Mouse (Mus musculus): ENCODE measurements around the gene Lmx1a. TPM values are rescaled to one million over a fixed set of nuclear protein-coding genes. Genes with fewer than 3 reads are reported as not detected.

Gene Lmx1a
- under 1 TPM; 0.18 to 0.22 TPM for total RNA-seq (2021)

- DNase-seq, result no peak
These were observed at the start of gene Lmx1a for GRCm38 (mm10) chr1:167689232-167689261. TSS of gene Lmx1a (plus strand) at chr1:167689237.

DNA sequence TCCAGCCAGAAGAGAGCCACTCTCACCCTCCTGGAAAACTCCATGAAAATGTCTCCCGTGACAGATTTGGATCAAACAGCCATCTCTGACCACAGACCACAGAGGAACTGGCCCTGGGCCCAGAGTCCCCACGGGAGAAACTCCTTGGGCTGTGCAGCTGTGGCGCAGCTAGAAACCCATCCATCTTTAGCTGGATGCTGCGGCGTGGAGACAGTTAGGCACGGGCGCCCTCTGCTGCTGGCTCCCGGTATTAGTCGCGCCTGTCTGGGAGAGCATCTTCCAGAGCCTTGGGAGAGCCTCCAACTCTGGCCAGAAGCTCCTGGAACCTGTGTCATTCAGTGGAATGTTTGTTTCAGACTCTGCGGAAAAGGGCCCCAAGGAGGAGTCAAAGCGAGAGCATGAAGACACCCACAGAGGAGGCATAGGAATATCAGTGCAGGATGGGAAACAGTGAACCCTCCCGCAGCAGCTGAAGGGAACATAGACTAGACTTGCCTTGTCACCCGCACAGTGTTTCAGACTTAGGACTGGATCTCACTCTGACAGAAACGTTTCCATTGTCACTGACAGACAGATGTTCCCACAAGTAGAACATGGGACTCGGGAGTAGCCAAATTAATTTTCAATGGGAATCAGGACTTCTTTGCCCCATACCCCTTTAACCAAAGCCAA is 44.0 kb upstream of the Lmx1a start:
- DNase-seq, result peak; percentile 83 to 85

GRCm38 (mm10) chr1:167648670-167649069 is 40.4 kb upstream of the Lmx1a start:
- DNase-seq, result no peak

GRCm38 (mm10) chr1:167649122-167649633 is 39.9 kb upstream of the Lmx1a start:
- no peak for DNase-seq

- no peak for DNase-seq
These were observed 36.7 kb upstream of the Lmx1a start for GRCm38 (mm10) chr1:167652336-167652735.

GRCm38 (mm10) chr1:167659065-167659464 is 30.0 kb upstream of the Lmx1a start:
- DNase-seq, result no peak

GRCm38 (mm10) chr1:167660521-167661101 is 28.4 kb upstream of the Lmx1a start:
- peak; percentile 27 to 35 for DNase-seq

DNA sequence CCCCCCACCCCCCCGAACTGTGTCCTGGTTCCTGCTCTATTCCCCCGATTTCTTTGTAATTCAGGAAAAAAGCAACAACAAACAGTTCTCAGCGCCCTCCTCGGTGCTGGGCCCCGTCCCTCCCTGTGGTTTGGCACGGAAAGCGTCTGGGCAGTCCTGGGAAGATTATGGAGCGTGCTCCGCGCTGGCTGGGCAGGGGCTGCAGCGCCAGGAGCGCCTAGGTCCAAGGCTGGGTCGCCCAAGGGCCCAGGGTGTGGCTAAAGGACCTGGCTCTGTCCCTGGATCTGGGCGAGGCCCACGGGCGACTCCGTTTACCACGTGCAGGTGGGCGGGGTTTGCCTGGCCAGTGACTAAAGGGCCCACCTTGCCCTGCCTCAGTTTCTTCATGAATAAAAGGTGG is 27.9 kb upstream of the Lmx1a start:
- no peak for DNase-seq

GRCm38 (mm10) chr1:167663136-167663535 is 25.9 kb upstream of the Lmx1a start:
- DNase-seq, result no peak

- DNase-seq, result peak; percentile 26 to 37
These were observed 19.2 kb upstream of the Lmx1a start for GRCm38 (mm10) chr1:167669796-167670195.

- DNase-seq, result no peak
These were observed 16.5 kb upstream of the Lmx1a start for GRCm38 (mm10) chr1:167672433-167672987.

GRCm38 (mm10) chr1:167679061-167679460 is 10.0 kb upstream of the Lmx1a start:
- no peak for DNase-seq

DNA sequence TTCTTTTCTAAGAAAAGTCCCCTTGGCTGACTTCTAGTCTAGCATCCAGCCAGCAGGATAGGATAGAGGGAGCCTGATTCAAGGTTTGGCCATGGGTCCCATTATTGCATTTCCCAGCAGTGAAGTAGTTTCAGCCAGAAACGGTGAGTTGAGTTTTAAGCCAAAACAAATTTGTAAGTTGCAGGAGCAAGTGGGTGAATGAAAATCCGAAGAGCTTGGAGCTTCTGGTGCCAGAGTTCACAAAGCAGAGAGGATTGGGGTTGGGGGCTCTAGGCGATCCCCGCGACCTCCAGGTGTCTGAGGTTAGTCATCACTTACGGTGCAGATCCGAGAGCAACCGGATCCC is 1.1 kb upstream of the Lmx1a start:
- no peak for DNase-seq

DNA sequence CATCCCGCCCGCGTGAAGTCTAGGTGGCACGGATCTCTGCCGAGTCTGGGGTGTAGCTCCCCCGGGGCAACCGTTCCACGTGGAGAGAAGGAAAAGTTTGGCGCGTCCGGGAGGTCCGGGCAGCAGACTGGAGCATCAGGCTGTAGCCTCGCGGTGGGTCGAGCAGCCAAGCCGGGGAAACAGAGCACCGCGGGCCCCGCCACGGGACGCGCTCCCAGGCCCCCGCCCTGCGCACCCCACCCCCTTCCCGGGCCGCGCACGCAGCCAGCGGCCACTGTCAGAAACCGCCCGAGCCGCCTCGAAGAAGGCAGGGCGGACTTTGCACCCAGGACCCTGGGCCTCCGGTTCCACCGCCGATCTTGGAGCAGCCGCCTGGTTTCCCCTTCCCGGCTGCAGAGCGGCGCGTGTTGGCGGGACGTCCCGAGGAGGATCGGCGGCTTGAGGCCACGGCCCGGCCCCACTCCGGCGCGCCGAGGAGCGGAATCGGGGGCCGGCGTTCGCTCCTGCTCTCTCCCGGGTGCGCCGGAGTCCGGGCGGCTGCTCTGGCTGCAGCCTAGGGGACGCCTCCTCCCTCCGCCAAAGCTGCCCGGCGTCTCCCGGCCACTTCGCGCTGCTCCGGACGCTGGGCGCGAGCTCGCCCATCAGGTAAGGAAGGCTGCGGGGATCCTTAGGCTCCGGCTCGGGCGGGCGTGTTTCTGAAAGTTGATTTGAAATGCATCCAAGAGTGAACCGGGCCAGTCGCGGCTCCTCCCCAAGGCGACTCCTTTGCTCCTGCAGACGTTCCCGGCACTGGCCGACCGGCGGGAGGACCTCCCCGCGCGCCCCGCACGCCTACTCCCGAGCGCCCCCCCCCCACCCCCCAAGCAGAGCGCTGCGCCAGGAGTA is 448 bp upstream of the Lmx1a start:
- no peak for DNase-seq

DNA sequence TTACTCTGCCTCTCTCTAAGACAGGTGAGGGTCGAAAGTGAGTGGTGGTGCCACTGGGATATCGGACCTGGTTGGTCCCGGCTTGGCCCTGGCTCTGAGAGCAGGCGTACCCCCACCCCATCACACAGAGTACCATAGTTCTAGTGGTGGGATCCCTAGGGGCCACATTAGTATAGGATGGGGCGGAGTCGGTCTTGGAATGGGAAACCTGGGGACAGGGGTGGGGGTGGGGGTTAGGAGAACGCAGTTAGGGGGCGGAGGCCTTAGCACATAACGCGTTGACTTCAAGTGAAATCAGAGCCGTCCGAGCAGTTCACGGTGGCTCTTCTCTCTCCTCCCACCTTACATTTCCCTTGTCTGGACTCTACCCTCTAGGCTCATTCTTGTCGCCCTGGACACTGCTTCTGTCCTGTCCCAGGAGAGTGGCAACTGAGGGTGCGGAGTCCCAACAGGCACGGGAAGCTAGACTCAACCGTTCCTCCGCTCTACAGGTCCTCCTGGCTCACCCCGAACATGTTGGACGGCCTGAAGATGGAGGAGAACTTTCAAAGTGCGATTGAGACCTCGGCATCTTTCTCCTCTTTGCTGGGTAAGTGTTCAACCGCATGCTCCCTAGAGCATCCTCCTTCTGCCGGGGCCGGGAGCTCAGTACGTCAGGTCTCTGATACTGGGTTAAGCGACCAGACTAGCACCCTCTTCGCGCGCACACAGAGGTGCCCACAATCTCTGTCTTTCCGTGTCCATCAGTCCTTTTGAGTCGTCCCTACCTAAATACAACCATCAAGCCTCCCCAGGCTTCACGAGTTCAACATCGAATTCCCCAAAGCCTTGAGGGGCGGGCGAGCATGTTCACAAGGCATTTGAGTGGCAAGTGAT is 463 bp downstream of the Lmx1a start:
- DNase-seq, result no peak

GRCm38 (mm10) chr1:167690138-167690710 is 1.2 kb downstream of the Lmx1a start:
- DNase-seq, result no peak

GRCm38 (mm10) chr1:167690716-167691550 is 1.9 kb downstream of the Lmx1a start:
- no peak for DNase-seq

GRCm38 (mm10) chr1:167691911-167692682 is 3.1 kb downstream of the Lmx1a start:
- no peak for DNase-seq

DNA sequence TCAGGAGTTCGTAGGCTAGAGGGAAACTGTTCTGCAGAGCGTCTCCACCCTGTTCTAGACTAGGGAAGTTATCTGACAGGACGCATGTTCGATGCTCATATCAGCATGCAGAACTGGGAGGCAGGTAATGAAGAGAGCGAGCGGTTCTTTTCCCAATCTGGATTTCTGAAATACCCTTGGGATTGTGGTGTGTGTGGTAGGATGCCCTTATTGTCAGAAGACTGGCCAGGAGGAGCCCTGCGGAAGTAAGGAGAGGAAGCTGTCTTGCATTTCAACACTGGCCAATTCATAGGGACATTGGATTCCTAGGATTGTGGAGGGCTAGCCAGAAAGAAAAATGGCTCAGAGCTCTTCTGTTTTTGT is 3.6 kb downstream of the Lmx1a start:
- no peak for DNase-seq

- DNase-seq, result no peak
These were observed 4.6 kb downstream of the Lmx1a start for GRCm38 (mm10) chr1:167693499-167694240.

Data from layer of hippocampus, postnatal 36 days (tissue).